Mouse (Mus musculus): ENCODE data around the gene Lingo1. TPM values are rescaled to one million over a fixed set of nuclear protein-coding genes. Genes with fewer than 3 reads are reported as not detected.
A peak's percentile ranks its signal among the peaks of the same experiment; 100 is the strongest.

Lingo1 gene
- polyA plus RNA-seq, 1 experiment from 2014 or later: 1.0 TPM

DNA sequence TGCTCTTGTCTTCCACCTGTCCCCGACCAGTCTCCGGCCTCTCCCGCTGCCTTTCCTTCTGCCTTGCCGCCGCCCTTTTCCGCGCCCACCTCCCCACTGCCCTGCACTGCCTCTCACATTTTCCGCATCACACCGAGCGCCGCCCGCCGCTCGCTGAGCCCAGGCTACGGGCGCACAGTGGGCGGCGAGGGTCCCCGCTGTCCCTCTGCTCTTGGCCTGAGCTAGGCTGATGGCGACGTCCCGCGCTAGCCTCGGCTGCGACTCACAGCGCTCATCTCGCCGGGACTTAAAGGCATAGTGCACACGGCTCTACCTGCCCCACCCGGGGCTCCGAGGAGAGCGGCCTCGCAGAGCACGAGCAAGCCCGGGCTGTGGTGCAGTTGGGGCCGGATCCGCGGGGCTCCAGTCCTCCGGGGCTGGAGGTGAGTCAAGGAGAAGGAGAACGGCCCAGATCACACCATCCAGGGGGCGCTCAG lies 426 bp upstream of the Lingo1 start:
- H3K4me3 ChIP-seq (ENCODE audit: low read length): peak overlapping the region; percentile 51
- peak overlapping the region; percentile 90 for H3K4me2 ChIP-seq (ENCODE audit: low read depth, low read length)
- peaks cover 53% of the 10 kb centered on the region for H3K27me3 ChIP-seq (replicated peaks; ENCODE audit: control insufficient read depth, insufficient read depth, low read length)
- H3K4me1 ChIP-seq (ENCODE audit: control insufficient read depth, insufficient read depth, low read length): peaks cover 10% of the 10 kb centered on the region; the same call in 1 of the 2 replicates
- WGBS: under 1% methylated on average over 41 of the region's 41 CpGs
- H3K9ac ChIP-seq (ENCODE audit: low read depth, low read length): no peak overlapping the region
- H3K27ac ChIP-seq (ENCODE audit: low read length): no peak overlapping the region
- no peaks in the 10 kb centered on the region for H3K9me3 ChIP-seq (ENCODE audit: control insufficient read depth, low read length)
- H3K36me3 ChIP-seq (ENCODE audit: control insufficient read depth, insufficient read depth, low read length): no peaks in the 10 kb centered on the region
- peak; percentile 44; the same call in 1 of the 2 replicates for ATAC-seq

GRCm38 (mm10) chr9:56791696-56792261 lies 4.5 kb downstream of the Lingo1 start:
- H3K36me3 ChIP-seq (ENCODE audit: control insufficient read depth, insufficient read depth, low read length): no peaks in the 10 kb centered on the region
- no peak overlapping the region for H3K4me3 ChIP-seq (ENCODE audit: low read length)
- H3K4me2 ChIP-seq (ENCODE audit: low read depth, low read length): no peak overlapping the region
- no peak overlapping the region for H3K9ac ChIP-seq (ENCODE audit: low read depth, low read length)
- H3K9me3 ChIP-seq (ENCODE audit: control insufficient read depth, low read length): no peaks in the 10 kb centered on the region
- no peak overlapping the region for H3K27ac ChIP-seq (ENCODE audit: low read length)
- H3K27me3 ChIP-seq (replicated peaks; ENCODE audit: control insufficient read depth, insufficient read depth, low read length): peaks cover 29% of the 10 kb centered on the region
- 70% methylated on average over 11 of the region's 11 CpGs for WGBS
- peaks cover 7% of the 10 kb centered on the region; the same call in 1 of the 2 replicates for H3K4me1 ChIP-seq (ENCODE audit: control insufficient read depth, insufficient read depth, low read length)
- ATAC-seq: no peak

DNA sequence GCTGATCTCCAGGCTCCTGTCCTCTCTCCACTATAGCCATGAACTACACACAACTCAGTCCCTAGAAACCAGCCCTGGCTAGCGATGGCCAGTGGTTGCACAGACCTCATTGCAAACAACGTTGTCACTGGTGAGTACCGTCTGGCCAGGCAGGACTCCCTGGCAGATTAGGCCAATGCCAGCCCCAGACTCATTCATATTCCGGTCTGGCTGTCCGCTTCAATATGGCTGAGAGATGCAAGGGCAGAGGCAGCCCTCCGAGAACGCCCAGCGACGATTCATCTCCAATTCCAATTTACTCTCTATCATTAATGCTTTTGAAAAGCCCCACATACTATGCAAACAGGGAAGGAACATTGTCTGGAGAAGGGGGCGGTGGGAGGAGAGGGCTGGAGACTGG lies 11.7 kb downstream of the Lingo1 start:
- no peak for ATAC-seq
- 88% methylated on average over 10 of the region's 10 CpGs for WGBS
- Histone ChIP-seq H3K9ac (ENCODE audit: low read depth, low read length) (no peak overlapping the region), H3K27ac (ENCODE audit: low read length) (no peak overlapping the region), H3K36me3 (ENCODE audit: control insufficient read depth, insufficient read depth, low read length) (no peaks in the 10 kb centered on the region), H3K4me2 (ENCODE audit: low read depth, low read length) (no peak overlapping the region), H3K4me3 (ENCODE audit: low read length) (no peak overlapping the region), H3K9me3 (ENCODE audit: control insufficient read depth, low read length) (no peaks in the 10 kb centered on the region), H3K27me3 (replicated peaks; ENCODE audit: control insufficient read depth, insufficient read depth, low read length) (no peaks in the 10 kb centered on the region), H3K4me1 (ENCODE audit: control insufficient read depth, insufficient read depth, low read length) (no peaks in the 10 kb centered on the region)

DNA sequence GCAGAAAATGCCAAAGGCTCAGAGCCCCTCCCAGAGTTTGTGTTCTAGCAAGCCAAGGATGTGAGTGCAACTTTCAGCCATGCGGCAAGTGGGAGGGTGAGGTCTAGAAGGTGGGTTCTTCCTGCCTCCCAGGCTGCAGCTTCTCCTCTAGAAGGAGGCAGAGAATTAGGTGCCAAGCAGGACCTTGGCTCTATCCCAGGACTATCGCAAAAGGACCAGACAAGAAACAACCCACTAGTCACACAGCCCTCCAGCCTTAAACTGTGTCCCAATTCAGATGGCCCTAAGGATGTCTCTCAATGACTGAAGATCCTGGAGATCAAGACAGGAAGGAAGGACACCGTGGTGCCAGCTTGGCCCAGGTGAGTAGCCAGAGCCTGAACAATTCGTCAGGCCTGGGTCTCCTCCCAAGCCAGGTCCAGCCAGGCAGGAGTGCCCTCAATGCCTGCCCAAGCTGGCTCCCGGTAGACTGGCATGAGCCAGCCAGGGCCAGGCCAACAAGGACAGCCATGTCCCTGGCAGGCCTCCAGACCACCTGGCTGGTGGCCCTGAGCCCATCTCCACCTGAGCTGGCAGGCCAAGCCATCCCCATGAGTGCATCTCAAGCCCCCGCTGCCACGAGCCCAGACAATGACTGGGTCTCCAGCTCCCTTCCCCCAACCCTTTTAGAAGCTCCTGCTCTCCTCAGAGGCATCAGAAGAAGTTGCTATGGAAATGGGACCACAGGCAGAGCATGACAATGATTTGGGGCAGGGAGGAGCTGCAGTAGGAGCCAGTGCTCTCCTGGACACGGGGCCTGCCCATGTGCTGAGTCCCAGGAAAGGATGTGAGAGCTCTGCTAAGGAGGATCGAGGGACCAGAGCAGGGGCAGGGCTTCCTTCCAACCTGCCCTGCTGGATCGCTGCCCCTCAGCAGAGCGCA lies 19.1 kb downstream of the Lingo1 start:
- WGBS: 64% methylated on average over 11 of the region's 11 CpGs
- ATAC-seq: no peak
- H3K4me2 ChIP-seq (ENCODE audit: low read depth, low read length): no peak overlapping the region

GRCm38 (mm10) chr9:56775161-56775934 lies 20.9 kb downstream of the Lingo1 start:
- WGBS: 74% methylated on average over 7 of the region's 7 CpGs
- Histone ChIP-seq H3K27ac (ENCODE audit: low read length) (no peak overlapping the region), H3K9ac (ENCODE audit: low read depth, low read length) (no peak overlapping the region), H3K4me2 (ENCODE audit: low read depth, low read length) (no peak overlapping the region), H3K36me3 (ENCODE audit: control insufficient read depth, insufficient read depth, low read length) (no peaks in the 10 kb centered on the region), H3K4me3 (ENCODE audit: low read length) (no peak overlapping the region), H3K27me3 (replicated peaks; ENCODE audit: control insufficient read depth, insufficient read depth, low read length) (no peaks in the 10 kb centered on the region), H3K4me1 (ENCODE audit: control insufficient read depth, insufficient read depth, low read length) (no peaks in the 10 kb centered on the region), H3K9me3 (ENCODE audit: control insufficient read depth, low read length) (no peaks in the 10 kb centered on the region)
- ATAC-seq: no peak

More for the DNA sequence above, 19.1 kb downstream of the Lingo1 start:
- no peaks in the 10 kb centered on the region for H3K9me3 ChIP-seq (ENCODE audit: control insufficient read depth, low read length)
- no peak overlapping the region for H3K4me3 ChIP-seq (ENCODE audit: low read length)
- no peaks in the 10 kb centered on the region for H3K27me3 ChIP-seq (replicated peaks; ENCODE audit: control insufficient read depth, insufficient read depth, low read length)
- H3K9ac ChIP-seq (ENCODE audit: low read depth, low read length): no peak overlapping the region
- no peaks in the 10 kb centered on the region for H3K36me3 ChIP-seq (ENCODE audit: control insufficient read depth, insufficient read depth, low read length)
- no peaks in the 10 kb centered on the region for H3K4me1 ChIP-seq (ENCODE audit: control insufficient read depth, insufficient read depth, low read length)
- H3K27ac ChIP-seq (ENCODE audit: low read length): no peak overlapping the region

DNA sequence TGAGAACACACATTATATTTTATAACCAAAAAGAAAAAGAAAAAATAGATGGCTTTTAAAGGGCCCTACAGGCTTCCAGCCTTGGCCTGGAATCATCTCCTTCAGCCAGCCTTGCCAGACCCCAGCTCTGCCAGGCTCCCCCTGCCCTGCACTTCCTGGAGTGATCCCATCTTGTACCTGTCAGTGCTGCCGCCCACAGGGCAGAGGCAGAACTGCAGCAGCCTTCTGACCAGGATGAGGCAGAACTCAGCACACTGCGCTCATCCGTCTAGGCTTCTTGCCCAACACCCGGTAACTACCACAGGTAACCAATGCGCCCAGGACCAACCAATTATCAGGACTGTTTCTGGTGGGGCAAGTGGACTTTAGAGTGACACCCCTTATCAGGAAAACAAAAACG lies 22.0 kb downstream of the Lingo1 start:
- Histone ChIP-seq H3K36me3 (ENCODE audit: control insufficient read depth, insufficient read depth, low read length) (no peaks in the 10 kb centered on the region), H3K4me3 (ENCODE audit: low read length) (no peak overlapping the region), H3K27ac (ENCODE audit: low read length) (no peak overlapping the region), H3K4me2 (ENCODE audit: low read depth, low read length) (no peak overlapping the region), H3K4me1 (ENCODE audit: control insufficient read depth, insufficient read depth, low read length) (no peaks in the 10 kb centered on the region), H3K9ac (ENCODE audit: low read depth, low read length) (no peak overlapping the region), H3K27me3 (replicated peaks; ENCODE audit: control insufficient read depth, insufficient read depth, low read length) (no peaks in the 10 kb centered on the region), H3K9me3 (ENCODE audit: control insufficient read depth, low read length) (no peaks in the 10 kb centered on the region)
- 47% methylated on average over 6 of the region's 6 CpGs for WGBS
- ATAC-seq: no peak

DNA sequence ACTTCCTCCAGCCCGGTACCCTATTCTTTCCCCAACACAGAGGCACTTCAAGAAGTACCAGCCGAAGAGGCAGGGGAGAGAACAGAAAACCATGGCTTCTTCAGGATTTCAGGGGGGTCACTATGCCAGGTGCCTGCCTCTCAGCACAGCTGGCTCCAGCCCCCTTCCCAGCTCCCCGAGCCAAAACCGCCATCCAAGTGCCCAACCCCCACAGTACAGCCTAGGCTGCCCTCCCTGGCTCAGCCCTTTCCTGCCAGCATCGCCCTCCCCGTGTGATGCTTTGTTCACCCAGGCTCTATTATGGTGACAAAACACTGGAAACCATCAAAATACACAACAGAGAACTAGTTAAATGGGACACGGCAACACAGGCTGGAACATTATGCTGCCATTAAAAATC lies 22.6 kb downstream of the Lingo1 start:
- Histone ChIP-seq H3K9ac (ENCODE audit: low read depth, low read length) (no peak overlapping the region), H3K36me3 (ENCODE audit: control insufficient read depth, insufficient read depth, low read length) (no peaks in the 10 kb centered on the region), H3K9me3 (ENCODE audit: control insufficient read depth, low read length) (no peaks in the 10 kb centered on the region), H3K27ac (ENCODE audit: low read length) (no peak overlapping the region), H3K4me1 (ENCODE audit: control insufficient read depth, insufficient read depth, low read length) (no peaks in the 10 kb centered on the region), H3K27me3 (replicated peaks; ENCODE audit: control insufficient read depth, insufficient read depth, low read length) (no peaks in the 10 kb centered on the region), H3K4me2 (ENCODE audit: low read depth, low read length) (no peak overlapping the region), H3K4me3 (ENCODE audit: low read length) (no peak overlapping the region)
- no peak for ATAC-seq
- WGBS: 80% methylated on average over 7 of the region's 7 CpGs

GRCm38 (mm10) chr9:56767653-56768136 lies 28.6 kb downstream of the Lingo1 start:
- no peak for ATAC-seq
- H3K36me3 ChIP-seq (ENCODE audit: control insufficient read depth, insufficient read depth, low read length): no peaks in the 10 kb centered on the region
- WGBS: 71% methylated on average over 9 of the region's 9 CpGs

More at GRCm38 (mm10) chr9:56767653-56768136, 28.6 kb downstream of the Lingo1 start:
- Histone ChIP-seq H3K27me3 (replicated peaks; ENCODE audit: control insufficient read depth, insufficient read depth, low read length) (no peaks in the 10 kb centered on the region), H3K4me1 (ENCODE audit: control insufficient read depth, insufficient read depth, low read length) (no peaks in the 10 kb centered on the region), H3K9me3 (ENCODE audit: control insufficient read depth, low read length) (no peaks in the 10 kb centered on the region), H3K27ac (ENCODE audit: low read length) (no peak overlapping the region), H3K4me3 (ENCODE audit: low read length) (no peak overlapping the region), H3K9ac (ENCODE audit: low read depth, low read length) (no peak overlapping the region), H3K4me2 (ENCODE audit: low read depth, low read length) (no peak overlapping the region)

All from intestine, embryonic 16.5 days (tissue).